Mouse (Mus musculus) heart, adult 18-20 months (tissue): Measurements from ENCODE around the gene Sept6. TPM values are rescaled to one million over a fixed set of nuclear protein-coding genes. Genes with fewer than 3 reads are reported as not detected.

Experiments
- DNase-seq, 2 experiments: peaks; one replicate each; pipeline ENCODE4 v3.0.0; 2021 to 2022; ENCODE audit warnings: mixed read lengths in 1 of 2
- total RNA-seq, 2 experiments: library from RNA; stranded (reverse); gene quantifications; 2 replicates each; pipeline ENCODE4 v1.2.3; 2021

The Sept6 gene
- total RNA-seq, 2 experiments from 2014 or later: 4.1 to 7.5 TPM

DNA sequence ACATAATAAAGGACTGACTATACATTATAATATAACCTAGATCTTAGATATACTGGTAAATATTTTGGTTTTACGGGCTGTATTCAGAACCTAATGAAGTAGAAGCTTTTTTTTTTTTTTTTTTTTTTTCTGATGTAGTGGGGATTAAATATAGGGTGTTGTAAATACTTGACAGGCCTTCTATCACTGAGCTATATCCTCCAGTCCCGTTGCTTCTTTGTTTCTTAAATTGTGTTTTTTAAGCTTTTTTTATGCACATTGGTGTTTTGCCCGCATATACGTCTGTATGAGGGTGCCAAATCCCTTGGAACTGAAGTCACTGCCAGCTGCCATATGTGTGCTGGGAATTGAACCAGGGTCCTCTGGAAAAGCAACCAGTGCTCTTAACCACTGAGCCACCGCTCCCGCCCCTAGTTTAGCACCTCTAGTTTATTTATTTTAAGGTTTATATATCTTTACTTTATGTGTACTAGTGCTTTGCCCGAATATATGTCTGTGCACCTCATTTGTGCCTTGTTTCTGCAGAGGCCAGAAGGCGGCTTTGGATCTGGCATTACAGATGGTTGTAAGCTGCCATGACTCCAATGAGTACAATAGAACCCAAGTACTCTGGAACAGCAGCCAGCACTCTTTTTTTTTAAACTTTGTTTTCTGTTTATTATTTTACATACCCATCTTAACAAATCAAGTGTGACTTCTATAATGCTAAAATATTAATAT, 126.8 kb downstream of the Sept6 start:
- DNase-seq: no peak

DNA sequence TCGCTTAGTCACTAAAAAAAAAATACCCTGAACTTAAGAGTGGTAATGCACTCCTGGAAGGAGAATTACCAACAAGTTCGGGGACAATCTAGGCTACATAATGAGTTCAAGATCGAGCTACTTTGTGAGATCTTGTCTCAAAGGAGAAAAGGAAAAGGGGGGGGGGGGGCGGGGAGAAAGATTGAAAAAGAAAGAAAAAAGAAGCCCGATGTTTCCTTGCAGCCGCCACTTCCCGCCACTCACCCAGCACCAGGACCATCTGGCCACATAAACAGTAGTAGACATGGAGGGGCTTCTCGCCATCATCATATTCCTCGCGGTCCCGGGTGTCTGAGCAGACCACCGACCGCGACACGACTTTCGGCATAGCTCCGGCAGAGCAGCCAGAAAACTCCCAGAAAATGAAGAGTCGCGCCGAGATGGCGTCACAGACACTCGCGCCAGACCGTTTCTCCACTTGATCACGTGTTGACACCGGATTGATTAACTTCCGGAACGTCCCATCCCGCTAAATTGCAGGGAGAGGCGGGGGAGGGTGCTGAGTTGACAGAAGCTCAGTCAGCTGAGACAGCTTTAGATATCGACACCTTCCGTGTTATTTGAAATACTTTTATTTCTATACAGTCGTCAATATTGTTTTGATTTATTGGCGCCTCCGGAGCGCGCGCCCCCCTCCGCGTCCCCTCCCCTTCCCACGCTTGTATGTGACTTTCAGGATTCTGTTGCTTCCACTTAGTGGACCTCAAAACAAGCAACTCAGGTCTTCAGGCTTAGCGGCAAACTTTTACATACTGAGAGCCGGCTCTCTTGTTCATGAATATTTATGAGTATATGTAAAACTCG, 127.6 kb downstream of the Sept6 start:
- peak; percentile 87 to 88 for DNase-seq

Other genes with a start within 250 kb of the Sept6 start
- under 1 TPM in 1 of 2 experiments, not detected in 1; 0.26 TPM for gene Slc25a43, start 248.1 kb downstream of the Sept6 start, total RNA-seq
- gene Slc25a5, start 196.1 kb downstream of the Sept6 start, total RNA-seq: 100 to 1,000 TPM; 369 to 422 TPM
- 10 to 100 TPM; 69.8 to 71.6 TPM for gene Ube2a, start 117.9 kb downstream of the Sept6 start, total RNA-seq
- gene C330007P06Rik, start 117.7 kb downstream of the Sept6 start, total RNA-seq: 10 to 100 TPM; 15.2 to 18.2 TPM
- 1 to 10 TPM; 3.2 to 3.8 TPM for gene Nkrf, start 88.9 kb downstream of the Sept6 start, total RNA-seq
- not detected for gene Sowahd, start 57.1 kb upstream of the Sept6 start, total RNA-seq
- gene Rpl39, start 93.6 kb upstream of the Sept6 start, total RNA-seq: 100 to 1,000 TPM; 299 to 335 TPM
- gene Upf3b, start 118.5 kb upstream of the Sept6 start, total RNA-seq: 1 to 10 TPM; 6.6 to 9.8 TPM
- gene Nkap, start 135.0 kb upstream of the Sept6 start, total RNA-seq: 10 to 100 TPM in 1 of 2 experiments, 1 to 10 TPM in 1; 9.8 to 11.6 TPM
- not detected for gene Akap14, start 177.0 kb upstream of the Sept6 start, total RNA-seq
- 100 to 1,000 TPM; 829 to 884 TPM for gene Ndufa1, start 199.4 kb upstream of the Sept6 start, total RNA-seq
- 1 to 10 TPM; 1.4 to 1.6 TPM for gene Rnf113a1, start 199.5 kb upstream of the Sept6 start, total RNA-seq
- gene Gm9, start 219.2 kb upstream of the Sept6 start, total RNA-seq: not detected
- not detected for gene Rhox1, start 230.5 kb upstream of the Sept6 start, total RNA-seq